Mouse (Mus musculus) forebrain, embryonic 12.5 days (tissue): ENCODE measurements around the gene Asic2. TPM values are rescaled to one million over a fixed set of nuclear protein-coding genes. Genes with fewer than 3 reads are reported as not detected.

ENCODE experiments used
- ATAC-seq: fragments of 200-750 bp; cut with Nextera tagmentation; 2 replicates; pipeline ENCODE4 v1.8.0; 2017; ENCODE audit warnings: moderate TSS enrichment; ENCODE audit not compliant: low FRiP score
- H3K27ac ChIP-seq: fragments of 300-500 bp; sonication (generic); 2 replicates; pipeline ENCODE4 v1.5.1; 2016; ENCODE audit warnings: mild to moderate bottlenecking
- H3K27me3 ChIP-seq: fragments of 300-500 bp; sonication (generic); 2 replicates; pipeline ENCODE4 v1.6.1; 2016; ENCODE audit warnings: mild to moderate bottlenecking
- H3K36me3 ChIP-seq: fragments of 300-500 bp; sonication (generic); replicated peaks from 2 replicates; pipeline ENCODE4 v1.6.1; 2016; ENCODE audit warnings: mild to moderate bottlenecking
- H3K4me1 ChIP-seq: fragments of 300-500 bp; sonication (generic); 2 replicates; pipeline ENCODE4 v1.6.1; 2016
- H3K4me2 ChIP-seq: fragments of 300-500 bp; sonication (generic); 2 replicates; pipeline ENCODE4 v1.6.1; 2016; ENCODE audit warnings: mild to moderate bottlenecking, moderate library complexity
- H3K4me3 ChIP-seq: fragments of 300-500 bp; sonication (generic); replicated peaks from 2 replicates; pipeline ENCODE4 v1.5.1; 2016; ENCODE audit warnings: mild to moderate bottlenecking
- H3K9ac ChIP-seq: fragments of 300-500 bp; sonication (generic); 2 replicates; pipeline ENCODE4 v1.6.1; 2016; ENCODE audit warnings: mild to moderate bottlenecking
- H3K9me3 ChIP-seq: fragments of 300-500 bp; sonication (generic); 2 replicates; pipeline ENCODE4 v1.6.1; 2016
- WGBS: fragments of 180-500 bp; shearing (Covaris S2); methylation state at CpG from one replicate; pipeline ENCODE4 v1.1.7; 2016; 5-methylcytosine and 5-hydroxymethylcytosine counted together
- polyA plus RNA-seq: library from polyadenylated mRNA; unstranded; fragments of >200 nt; fragmentation: Nextera tagmentation; extraction: Ambion mirVana; gene quantifications from 2 replicates; pipeline ENCODE4 v1.2.1, GENCODE M21; 2016

Asic2 gene
- polyA plus RNA-seq, 1 experiment from 2014 or later, result 3.3 TPM

DNA sequence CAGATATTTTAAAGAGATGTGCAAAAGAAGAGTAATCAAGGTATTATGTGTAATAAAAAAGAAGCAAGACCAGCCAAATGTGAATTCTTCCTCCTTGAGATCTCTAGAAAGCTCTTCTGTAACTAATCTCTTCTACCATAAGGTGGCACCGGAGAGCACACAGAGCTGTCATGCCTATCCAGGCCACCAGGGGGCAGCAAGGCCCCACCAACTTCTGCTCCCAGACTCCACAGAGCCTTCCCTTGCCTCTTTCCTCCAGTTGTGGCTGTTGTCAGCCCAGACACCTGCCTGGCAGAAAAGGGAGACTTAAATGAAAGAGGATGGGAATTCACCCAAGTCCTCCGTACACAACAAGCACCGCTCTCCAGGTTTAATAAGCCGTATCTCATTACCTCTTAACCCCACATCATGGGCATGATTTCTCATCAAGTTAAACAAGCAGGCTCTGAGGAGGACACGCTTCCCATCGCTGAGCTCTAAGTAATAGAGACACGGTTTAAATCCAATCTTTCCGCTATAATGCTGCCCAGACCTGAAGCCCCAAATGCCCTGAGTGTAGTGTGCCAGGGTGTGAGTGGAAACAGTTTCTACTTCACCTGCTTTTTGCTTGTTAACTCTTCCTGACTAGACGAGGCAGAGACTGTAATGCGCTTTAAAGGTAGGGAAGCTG lies 28.1 kb upstream of the Asic2 start:
- no peaks in the 10 kb centered on the region for H3K36me3 ChIP-seq
- 72% methylated on average over 10 of the region's 10 CpGs for WGBS
- H3K4me3 ChIP-seq, result no peak overlapping the region
- H3K4me2 ChIP-seq, result no peak overlapping the region
- ATAC-seq, result no peak
- no peaks in the 10 kb centered on the region for H3K4me1 ChIP-seq
- H3K9me3 ChIP-seq, result no peaks in the 10 kb centered on the region
- H3K27ac ChIP-seq, result no peak overlapping the region
- H3K9ac ChIP-seq, result no peak overlapping the region
- H3K27me3 ChIP-seq, result 0 out of 2 replicates have a peak, but pooled peaks cover 2% of the 10 kb centered on the region

DNA sequence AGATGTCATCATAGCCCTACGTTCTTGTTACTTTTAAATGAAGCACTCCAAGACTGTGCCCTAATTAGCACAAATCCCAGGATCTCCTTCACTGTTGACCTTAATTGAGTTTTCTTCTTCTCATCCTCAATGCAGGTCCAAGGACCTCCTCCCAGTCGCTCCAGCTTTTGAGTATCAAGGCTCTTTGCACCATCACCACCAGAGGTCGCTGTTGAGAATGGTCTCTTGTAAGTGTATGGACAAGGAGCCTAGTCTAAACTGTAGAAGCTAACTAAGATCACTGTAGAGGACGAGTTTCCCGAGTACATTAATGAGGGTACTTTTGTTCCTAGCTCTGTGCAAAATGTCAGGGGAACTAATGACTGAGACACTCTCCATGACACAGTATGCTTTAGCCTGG lies 14.9 kb upstream of the Asic2 start:
- 46% methylated on average over 5 of the region's 5 CpGs for WGBS
- Histone ChIP-seq H3K4me1 (peaks cover 4% of the 10 kb centered on the region), H3K27me3 (no peaks in the 10 kb centered on the region), H3K4me2 (no peak overlapping the region), H3K9me3 (no peaks in the 10 kb centered on the region), H3K4me3 (no peak overlapping the region), H3K9ac (no peak overlapping the region), H3K36me3 (no peaks in the 10 kb centered on the region), H3K27ac (no peak overlapping the region)
- ATAC-seq, result no peak

DNA sequence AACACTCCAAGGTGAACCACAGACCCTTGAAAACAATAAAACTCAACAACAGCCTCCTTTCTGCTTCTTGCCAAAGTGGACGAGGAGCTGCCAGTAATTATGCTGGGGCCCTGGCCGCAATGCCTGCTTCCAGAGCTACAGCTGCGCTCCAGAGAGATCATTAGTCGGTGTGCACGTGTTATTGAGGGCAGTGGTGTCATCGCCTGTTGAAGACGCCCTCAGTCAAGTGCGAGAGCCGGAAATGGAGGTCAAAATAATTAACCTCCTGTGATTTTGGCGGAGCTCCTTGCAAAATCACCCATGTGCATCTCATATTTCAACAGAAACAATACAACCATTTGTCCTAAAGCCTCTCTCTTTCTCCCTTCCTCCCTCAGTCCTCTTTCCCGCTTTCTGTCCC lies 13.9 kb upstream of the Asic2 start:
- H3K4me3 ChIP-seq, result no peak overlapping the region
- no peaks in the 10 kb centered on the region for H3K27me3 ChIP-seq
- H3K9me3 ChIP-seq, result no peaks in the 10 kb centered on the region
- no peak for ATAC-seq
- H3K9ac ChIP-seq, result no peak overlapping the region
- H3K36me3 ChIP-seq, result no peaks in the 10 kb centered on the region
- no peak overlapping the region for H3K4me2 ChIP-seq
- no peak overlapping the region for H3K27ac ChIP-seq
- H3K4me1 ChIP-seq, result peaks cover 4% of the 10 kb centered on the region
- 32% methylated on average over 11 of the region's 11 CpGs for WGBS

DNA sequence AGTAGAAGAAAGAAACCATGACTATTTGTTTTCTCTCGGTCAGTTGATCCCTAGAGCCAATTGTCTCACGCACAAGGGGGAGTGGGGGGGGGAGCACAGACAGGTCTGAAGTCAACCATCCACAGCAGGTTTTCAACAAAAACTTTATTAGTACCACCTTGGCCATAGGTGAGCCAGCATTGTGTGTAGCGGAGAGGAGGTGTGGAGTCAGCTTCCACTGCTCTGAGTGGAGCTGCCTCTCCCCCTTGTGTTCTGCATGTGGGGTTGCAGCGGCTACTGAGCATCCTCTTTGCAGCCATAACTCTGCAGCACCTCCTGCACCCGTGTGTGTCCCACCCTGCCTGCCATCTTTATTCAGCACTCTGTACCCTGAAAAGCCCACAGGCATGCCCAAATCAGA lies 6.3 kb upstream of the Asic2 start:
- WGBS, result 19% methylated on average over 5 of the region's 5 CpGs
- Histone ChIP-seq H3K9ac (no peak overlapping the region), H3K36me3 (no peaks in the 10 kb centered on the region), H3K27me3 (peaks cover 15% of the 10 kb centered on the region), H3K4me1 (no peaks in the 10 kb centered on the region), H3K27ac (no peak overlapping the region), H3K4me3 (no peak overlapping the region), H3K4me2 (no peak overlapping the region), H3K9me3 (no peaks in the 10 kb centered on the region)
- 0 out of 2 replicates have a peak, but pooled peaks have one; percentile 44 for ATAC-seq

DNA sequence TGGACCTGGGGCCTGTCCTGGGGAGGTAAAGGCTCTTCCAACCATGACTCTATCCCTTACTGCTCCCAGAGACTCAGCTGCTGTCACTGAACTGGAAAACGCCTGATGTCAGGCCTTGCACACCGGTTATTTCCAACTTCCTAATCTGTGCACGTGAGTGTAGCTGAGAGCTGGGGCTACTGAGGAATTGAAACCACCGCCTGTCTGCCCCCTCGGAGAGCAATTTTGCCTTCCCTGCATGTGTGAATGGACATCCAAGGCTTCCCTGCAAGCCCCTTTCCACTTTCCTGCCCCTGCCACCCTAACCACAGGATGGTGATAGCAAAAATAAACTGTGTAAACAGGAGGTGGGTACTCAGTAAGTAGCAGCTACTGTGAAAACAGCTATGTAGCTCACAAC lies 5.4 kb upstream of the Asic2 start:
- H3K27me3 ChIP-seq, result peaks cover 23% of the 10 kb centered on the region
- peaks cover 7% of the 10 kb centered on the region for H3K4me1 ChIP-seq
- WGBS, result 73% methylated on average over 5 of the region's 5 CpGs
- no peaks in the 10 kb centered on the region for H3K36me3 ChIP-seq
- no peak overlapping the region for H3K27ac ChIP-seq
- no peak overlapping the region for H3K9ac ChIP-seq
- H3K4me3 ChIP-seq, result no peak overlapping the region
- no peak for ATAC-seq
- H3K9me3 ChIP-seq, result no peaks in the 10 kb centered on the region
- H3K4me2 ChIP-seq, result no peak overlapping the region

DNA sequence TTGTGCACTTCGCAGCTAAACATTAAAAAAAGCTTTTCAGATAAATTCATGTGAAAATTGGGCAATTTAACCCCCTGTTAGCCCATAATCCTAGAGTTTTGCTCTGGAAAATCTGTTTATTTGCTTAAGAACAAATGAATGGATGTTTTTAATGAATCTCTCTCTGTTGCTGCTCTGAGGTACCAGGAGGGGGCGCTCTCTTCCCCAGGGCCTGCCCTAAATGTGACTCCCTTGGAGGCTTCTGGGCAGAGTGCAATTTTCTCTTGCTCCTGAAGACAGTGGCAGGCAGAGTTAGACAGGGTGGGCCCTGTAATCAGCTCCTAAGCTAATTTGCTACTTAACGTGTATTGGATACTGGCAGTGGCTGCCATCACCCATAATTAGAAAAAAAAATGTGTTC lies 3.8 kb upstream of the Asic2 start:
- Histone ChIP-seq H3K4me2 (no peak overlapping the region), H3K9ac (no peak overlapping the region), H3K9me3 (no peaks in the 10 kb centered on the region), H3K27ac (no peak overlapping the region), H3K36me3 (no peaks in the 10 kb centered on the region), H3K4me3 (no peak overlapping the region), H3K4me1 (peaks cover 18% of the 10 kb centered on the region), H3K27me3 (peaks cover 40% of the 10 kb centered on the region)
- 42% methylated on average over 3 of the region's 3 CpGs for WGBS
- no peak for ATAC-seq

GRCm38 (mm10) chr11:81966626-81967289 lies 1.5 kb downstream of the Asic2 start:
- 8% methylated on average over 15 of the region's 15 CpGs for WGBS
- H3K4me2 ChIP-seq, result peak overlapping the region; percentile 30
- H3K4me1 ChIP-seq, result peaks cover 42% of the 10 kb centered on the region
- 0 out of 2 replicates have a peak overlapping the region, but pooled peaks have one; percentile 10 for H3K4me3 ChIP-seq
- 0 out of 2 replicates have a peak, but pooled peaks have one; percentile 53 for ATAC-seq
- H3K27ac ChIP-seq, result no peak overlapping the region; the same call in 1 of the 2 replicates
- H3K36me3 ChIP-seq, result no peaks in the 10 kb centered on the region
- no peak overlapping the region for H3K9ac ChIP-seq
- no peaks in the 10 kb centered on the region for H3K9me3 ChIP-seq
- peaks cover 55% of the 10 kb centered on the region for H3K27me3 ChIP-seq

DNA sequence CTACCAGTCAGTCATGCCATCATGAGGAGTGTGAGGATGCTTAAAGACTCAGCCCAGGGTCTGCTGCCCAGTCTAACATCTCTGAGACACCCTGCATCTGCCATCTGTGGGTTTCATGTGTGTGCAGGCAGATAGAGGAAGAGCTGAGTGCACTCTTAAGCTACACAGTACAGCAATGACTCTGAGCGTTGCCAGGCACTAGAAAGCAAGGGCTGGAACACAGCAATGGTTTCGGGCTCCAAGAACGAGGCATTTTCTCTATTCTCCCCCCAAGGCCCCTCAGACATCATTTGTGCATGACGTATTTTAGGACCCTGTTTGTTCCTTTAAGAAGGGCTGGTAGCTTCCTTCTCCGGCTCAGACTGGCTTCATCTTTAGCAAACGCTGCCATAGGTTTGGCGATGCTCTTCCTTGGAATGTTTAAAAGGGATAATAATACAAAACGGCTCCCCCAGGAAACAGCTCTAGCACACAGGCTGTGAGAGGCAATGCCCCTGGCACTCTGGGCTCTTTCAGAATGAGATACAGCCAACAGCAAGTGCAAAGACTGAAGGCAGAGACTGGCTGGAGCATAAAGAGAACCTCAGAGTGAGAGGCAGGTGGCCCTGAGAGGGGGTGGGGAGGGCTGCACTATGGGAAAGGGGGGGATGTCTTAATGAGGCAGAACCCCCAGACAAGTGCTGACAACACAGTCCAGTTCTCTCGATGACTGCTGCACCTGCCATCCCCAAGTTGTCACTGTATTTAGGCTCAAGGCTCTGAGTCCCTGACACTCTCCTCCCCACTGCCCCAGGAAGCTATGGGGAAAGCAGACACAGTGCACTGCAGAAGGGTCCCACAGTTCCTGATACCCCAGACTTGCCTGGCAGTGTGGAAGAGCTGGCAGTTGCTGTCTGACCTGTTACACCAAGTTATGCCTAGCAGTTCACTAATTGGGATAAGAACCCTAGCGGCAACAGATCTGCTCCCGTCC lies 2.3 kb downstream of the Asic2 start:
- peaks cover 42% of the 10 kb centered on the region for H3K4me1 ChIP-seq
- no peak overlapping the region for H3K4me3 ChIP-seq

GRCm38 (mm10) chr11:81964561-81964960 lies 3.7 kb downstream of the Asic2 start:
- H3K9me3 ChIP-seq, result no peaks in the 10 kb centered on the region
- H3K4me1 ChIP-seq, result peaks cover 42% of the 10 kb centered on the region
- H3K4me3 ChIP-seq, result no peak overlapping the region
- H3K27ac ChIP-seq, result no peak overlapping the region
- WGBS, result 21% methylated on average over 4 of the region's 4 CpGs
- no peak overlapping the region for H3K9ac ChIP-seq
- H3K36me3 ChIP-seq, result no peaks in the 10 kb centered on the region
- H3K4me2 ChIP-seq, result no peak overlapping the region
- peaks cover 44% of the 10 kb centered on the region for H3K27me3 ChIP-seq
- no peak for ATAC-seq

More for the DNA sequence above, 2.3 kb downstream of the Asic2 start:
- H3K9ac ChIP-seq, result no peak overlapping the region
- H3K27ac ChIP-seq, result peak overlapping the region; percentile 56; the same call in 1 of the 2 replicates
- no peaks in the 10 kb centered on the region for H3K36me3 ChIP-seq
- H3K9me3 ChIP-seq, result no peaks in the 10 kb centered on the region
- WGBS, result 48% methylated on average over 11 of the region's 11 CpGs
- H3K27me3 ChIP-seq, result peaks cover 55% of the 10 kb centered on the region
- no peak for ATAC-seq
- peak overlapping the region; percentile 30 for H3K4me2 ChIP-seq

- Histone ChIP-seq H3K4me3 (no peak overlapping the region), H3K4me2 (no peak overlapping the region), H3K36me3 (no peaks in the 10 kb centered on the region), H3K27me3 (no peaks in the 10 kb centered on the region), H3K27ac (no peak overlapping the region), H3K9me3 (no peaks in the 10 kb centered on the region), H3K9ac (no peak overlapping the region), H3K4me1 (no peaks in the 10 kb centered on the region)
- 67% methylated on average over 4 of the region's 4 CpGs for WGBS
- ATAC-seq, result no peak
These were observed 13.9 kb downstream of the Asic2 start for GRCm38 (mm10) chr11:81954398-81954797.

- Histone ChIP-seq H3K4me2 (no peak overlapping the region), H3K9ac (no peak overlapping the region), H3K9me3 (no peaks in the 10 kb centered on the region), H3K4me3 (no peak overlapping the region), H3K4me1 (no peaks in the 10 kb centered on the region), H3K27me3 (no peaks in the 10 kb centered on the region), H3K27ac (no peak overlapping the region), H3K36me3 (no peaks in the 10 kb centered on the region)
- WGBS, result 93% methylated on average over 1 of the region's 1 CpGs
- no peak for ATAC-seq
These were observed 20.2 kb downstream of the Asic2 start for GRCm38 (mm10) chr11:81948021-81948420.

DNA sequence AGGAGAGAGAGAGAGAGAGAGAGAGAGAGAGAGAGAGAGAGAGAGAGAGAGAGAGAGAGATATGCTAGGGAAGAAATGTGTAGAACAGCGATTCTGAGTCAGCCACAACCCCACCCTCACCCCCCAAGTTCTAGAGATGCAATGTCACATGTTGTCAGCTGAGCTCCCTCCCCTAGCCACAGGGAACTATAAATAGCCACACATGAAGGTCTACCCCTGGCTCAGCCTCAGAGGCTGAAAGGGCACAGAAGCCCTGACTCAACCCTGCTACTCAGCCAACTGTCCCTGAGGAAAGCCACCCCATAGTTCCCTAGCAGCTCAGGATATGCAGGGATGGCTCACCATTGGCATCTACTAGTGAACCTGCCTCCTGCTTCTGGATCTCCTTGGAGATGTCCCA lies 26.1 kb downstream of the Asic2 start:
- H3K9me3 ChIP-seq, result no peaks in the 10 kb centered on the region
- no peak for ATAC-seq
- H3K9ac ChIP-seq, result no peak overlapping the region
- no peak overlapping the region for H3K4me2 ChIP-seq
- WGBS, result 60% methylated on average over 1 of the region's 1 CpGs
- H3K27ac ChIP-seq, result no peak overlapping the region
- H3K4me3 ChIP-seq, result no peak overlapping the region
- no peaks in the 10 kb centered on the region for H3K27me3 ChIP-seq
- H3K36me3 ChIP-seq, result no peaks in the 10 kb centered on the region
- H3K4me1 ChIP-seq, result no peaks in the 10 kb centered on the region
